Mouse (Mus musculus) limb, embryonic 11.5 days (tissue): Measurements from ENCODE around the gene Sgta. TPM values are rescaled to one million over a fixed set of nuclear protein-coding genes. Genes with fewer than 3 reads are reported as not detected.

Source experiments
- ATAC-seq: fragments of 200-750 bp; cut with Nextera tagmentation; 2 replicates; pipeline ENCODE4 v1.8.0; 2017; ENCODE audit warnings: low read depth; ENCODE audit not compliant: insufficient number of reproducible peaks, low FRiP score, low TSS enrichment
- DNase-seq: peaks from one replicate; pipeline ENCODE4 v3.0.0-alpha.2; 2015; ENCODE audit warnings: low spot score
- H3K27ac ChIP-seq: fragments of 300-500 bp; sonication (generic); replicated peaks from 2 replicates; pipeline ENCODE4 v1.5.1; 2014; ENCODE audit warnings: low read depth, mild to moderate bottlenecking, low read length
- H3K27me3 ChIP-seq: fragments of 300-500 bp; sonication (generic); 2 replicates; pipeline ENCODE4 v1.6.1; 2014; ENCODE audit warnings: mild to moderate bottlenecking, low read length, mixed read lengths; ENCODE audit not compliant: control insufficient read depth, insufficient read depth
- H3K36me3 ChIP-seq: fragments of 300-500 bp; sonication (generic); 2 replicates; pipeline ENCODE4 v1.6.1; 2014; ENCODE audit warnings: mild to moderate bottlenecking, low read length, moderate library complexity, mixed read lengths; ENCODE audit not compliant: control insufficient read depth, insufficient read depth
- H3K4me1 ChIP-seq: fragments of 300-500 bp; sonication (generic); 2 replicates; pipeline ENCODE4 v1.6.1; 2014; ENCODE audit warnings: low read length, mixed read lengths; ENCODE audit not compliant: control insufficient read depth, insufficient read depth
- H3K4me2 ChIP-seq: fragments of 300-500 bp; sonication (generic); 2 replicates; pipeline ENCODE4 v1.6.1; 2014; ENCODE audit warnings: low read depth, mild to moderate bottlenecking, moderate library complexity; ENCODE audit not compliant: severe bottlenecking
- H3K4me3 ChIP-seq: fragments of 300-500 bp; sonication (generic); 2 replicates; pipeline ENCODE4 v1.5.1; 2014; ENCODE audit warnings: low read depth, low read length
- H3K9ac ChIP-seq: fragments of 300-500 bp; sonication (generic); 2 replicates; pipeline ENCODE4 v1.6.1; 2014; ENCODE audit warnings: mild to moderate bottlenecking, low read length
- H3K9me3 ChIP-seq: fragments of 300-500 bp; sonication (generic); 2 replicates; pipeline ENCODE4 v1.6.1; 2016; ENCODE audit warnings: low read length; ENCODE audit not compliant: control insufficient read depth
- WGBS: fragments of 180-500 bp; shearing (Covaris S2); extraction: QIAGEN DNeasy Blood & Tissue Kit; methylation state at CpG from one replicate; pipeline ENCODE4 v1.1.7; 2014; 5-methylcytosine and 5-hydroxymethylcytosine counted together
- polyA plus RNA-seq: library from polyadenylated mRNA; unstranded; fragments of >200 nt; fragmentation: Nextera tagmentation; extraction: Ambion mirVana; gene quantifications from 2 replicates; pipeline ENCODE4 v1.2.1, GENCODE M21; 2014

The Sgta gene
- polyA plus RNA-seq, 1 experiment from 2014 or later = 221 TPM

GRCm38 (mm10) chr10:81087021-81087420, 27.0 kb upstream of the Sgta start:
- no peaks in the 10 kb centered on the region for H3K4me1 ChIP-seq
- H3K4me2 ChIP-seq = no peak overlapping the region
- no peaks in the 10 kb centered on the region for H3K36me3 ChIP-seq
- DNase-seq (peak; percentile 40), ATAC-seq (no peak)
- 57% methylated on average over 2 of the region's 2 CpGs for WGBS
- no peak overlapping the region for H3K9ac ChIP-seq
- no peaks in the 10 kb centered on the region for H3K9me3 ChIP-seq
- no peak overlapping the region for H3K27ac ChIP-seq
- no peaks in the 10 kb centered on the region for H3K27me3 ChIP-seq
- H3K4me3 ChIP-seq = no peak overlapping the region

GRCm38 (mm10) chr10:81082168-81082960, 22.4 kb upstream of the Sgta start:
- no peaks in the 10 kb centered on the region for H3K9me3 ChIP-seq
- DNase-seq = peak; percentile 80
- H3K36me3 ChIP-seq = peaks cover 29% of the 10 kb centered on the region
- H3K4me1 ChIP-seq = no peaks in the 10 kb centered on the region
- WGBS = 86% methylated on average over 7 of the region's 7 CpGs
- H3K4me3 ChIP-seq = no peak overlapping the region
- 0 out of 2 replicates have a peak, but pooled peaks have one; percentile 46 for ATAC-seq
- no peak overlapping the region for H3K4me2 ChIP-seq
- H3K9ac ChIP-seq = no peak overlapping the region
- H3K27me3 ChIP-seq = no peaks in the 10 kb centered on the region
- no peak overlapping the region for H3K27ac ChIP-seq

GRCm38 (mm10) chr10:81080008-81080655, 20.2 kb upstream of the Sgta start:
- no peak overlapping the region for H3K4me3 ChIP-seq
- H3K9ac ChIP-seq = no peak overlapping the region
- H3K4me2 ChIP-seq = no peak overlapping the region
- no peaks in the 10 kb centered on the region for H3K9me3 ChIP-seq
- 92% methylated on average over 31 of the region's 31 CpGs for WGBS
- no peaks in the 10 kb centered on the region for H3K4me1 ChIP-seq
- ATAC-seq = no peak
- DNase-seq = no peak
- H3K27me3 ChIP-seq = no peaks in the 10 kb centered on the region
- no peak overlapping the region for H3K27ac ChIP-seq
- H3K36me3 ChIP-seq = peaks cover 32% of the 10 kb centered on the region

GRCm38 (mm10) chr10:81077916-81078315, 17.9 kb upstream of the Sgta start:
- Histone ChIP-seq H3K4me1 (no peaks in the 10 kb centered on the region), H3K9me3 (no peaks in the 10 kb centered on the region), H3K27me3 (no peaks in the 10 kb centered on the region), H3K4me3 (no peak overlapping the region), H3K27ac (no peak overlapping the region), H3K4me2 (no peak overlapping the region), H3K36me3 (peaks cover 51% of the 10 kb centered on the region), H3K9ac (no peak overlapping the region)
- DNase-seq (no peak), ATAC-seq (no peak)
- WGBS = 95% methylated on average over 11 of the region's 11 CpGs

GRCm38 (mm10) chr10:81076356-81076755, 16.4 kb upstream of the Sgta start:
- DNase-seq (no peak), ATAC-seq (no peak)
- H3K4me3 ChIP-seq = no peak overlapping the region
- no peaks in the 10 kb centered on the region for H3K27me3 ChIP-seq
- H3K4me2 ChIP-seq = no peak overlapping the region
- no peak overlapping the region for H3K27ac ChIP-seq
- H3K9me3 ChIP-seq = no peaks in the 10 kb centered on the region
- H3K4me1 ChIP-seq = no peaks in the 10 kb centered on the region
- peaks cover 50% of the 10 kb centered on the region for H3K36me3 ChIP-seq
- WGBS = 94% methylated on average over 1 of the region's 1 CpGs
- H3K9ac ChIP-seq = no peak overlapping the region

- Histone ChIP-seq H3K4me2 (no peak overlapping the region), H3K9me3 (no peaks in the 10 kb centered on the region), H3K4me3 (no peak overlapping the region), H3K27me3 (no peaks in the 10 kb centered on the region), H3K27ac (no peak overlapping the region), H3K4me1 (peaks cover 6% of the 10 kb centered on the region), H3K9ac (no peak overlapping the region), H3K36me3 (peaks cover 46% of the 10 kb centered on the region)
- ATAC-seq = no peak
- 91% methylated on average over 8 of the region's 8 CpGs for WGBS
- DNase-seq = no peak
These were observed 15.8 kb upstream of the Sgta start for GRCm38 (mm10) chr10:81075734-81076133.

- Histone ChIP-seq H3K9me3 (no peaks in the 10 kb centered on the region), H3K4me3 (no peak overlapping the region), H3K36me3 (peaks cover 30% of the 10 kb centered on the region), H3K4me1 (peaks cover 13% of the 10 kb centered on the region), H3K9ac (no peak overlapping the region), H3K4me2 (no peak overlapping the region), H3K27ac (no peak overlapping the region), H3K27me3 (no peaks in the 10 kb centered on the region)
- ATAC-seq (no peak), DNase-seq (no peak)
- WGBS = 69% methylated on average over 7 of the region's 7 CpGs
These were observed 13.5 kb upstream of the Sgta start for GRCm38 (mm10) chr10:81073464-81073863.

GRCm38 (mm10) chr10:81072290-81072689, 12.3 kb upstream of the Sgta start:
- Histone ChIP-seq H3K4me3 (no peak overlapping the region), H3K9ac (no peak overlapping the region), H3K9me3 (no peaks in the 10 kb centered on the region), H3K4me1 (peaks cover 13% of the 10 kb centered on the region), H3K36me3 (peaks cover 24% of the 10 kb centered on the region), H3K4me2 (no peak overlapping the region), H3K27ac (no peak overlapping the region), H3K27me3 (no peaks in the 10 kb centered on the region)
- ATAC-seq (no peak), DNase-seq (no peak)
- 92% methylated on average over 8 of the region's 8 CpGs for WGBS
